Mouse (Mus musculus) left cerebral cortex, postnatal 25 days (tissue): Measurements from ENCODE around the gene Awat2. TPM values are rescaled to one million over a fixed set of nuclear protein-coding genes. Genes with fewer than 3 reads are reported as not detected.

Experiments used
- microRNA-seq, 2 experiments: library from miRNA; unstranded; fragments of <30 nt; microRNA quantifications; one replicate each; pipeline ENCODE4 v1.2.0; 2022
- total RNA-seq, 2 experiments: library from RNA; stranded (reverse); gene quantifications; 2 replicates each; pipeline ENCODE4 v1.2.3; 2021

The Awat2 gene
- total RNA-seq, 2 experiments from 2014 or later: 0.21 TPM; not detected in 1

Small RNA genes lying within 50 kb of the gene (microRNA-seq; reads per million reads assigned to microRNA genes)
- gene Mir676: 2,463 to 2,609 reads per million in 2 experiments

Other genes starting within 250 kb of the Awat2 start
- not detected for gene Otud6a, start 13.7 kb downstream of the Awat2 start, total RNA-seq
- gene Igbp1, start 51.6 kb upstream of the Awat2 start, total RNA-seq: 10 to 100 TPM; 33.3 to 34.9 TPM
- gene Dgat2l6, start 82.1 kb upstream of the Awat2 start, total RNA-seq: under 1 TPM; 0.37 TPM
- gene Awat1, start 129.5 kb upstream of the Awat2 start, total RNA-seq: not detected
- gene P2ry4, start 152.2 kb upstream of the Awat2 start, total RNA-seq: not detected
- 1 to 10 TPM; 1.3 to 2.3 TPM for gene Arr3, start 162.8 kb upstream of the Awat2 start, total RNA-seq
- under 1 TPM; 0.66 to 0.98 TPM for gene Kif4, start 183.0 kb upstream of the Awat2 start, total RNA-seq
- 10 to 100 TPM; 44.4 to 51.7 TPM for gene Pdzd11, start 183.9 kb upstream of the Awat2 start, total RNA-seq